Comparison of ENCODE assay signal across 8 mouse cellular contexts in the genomic region with DNA sequence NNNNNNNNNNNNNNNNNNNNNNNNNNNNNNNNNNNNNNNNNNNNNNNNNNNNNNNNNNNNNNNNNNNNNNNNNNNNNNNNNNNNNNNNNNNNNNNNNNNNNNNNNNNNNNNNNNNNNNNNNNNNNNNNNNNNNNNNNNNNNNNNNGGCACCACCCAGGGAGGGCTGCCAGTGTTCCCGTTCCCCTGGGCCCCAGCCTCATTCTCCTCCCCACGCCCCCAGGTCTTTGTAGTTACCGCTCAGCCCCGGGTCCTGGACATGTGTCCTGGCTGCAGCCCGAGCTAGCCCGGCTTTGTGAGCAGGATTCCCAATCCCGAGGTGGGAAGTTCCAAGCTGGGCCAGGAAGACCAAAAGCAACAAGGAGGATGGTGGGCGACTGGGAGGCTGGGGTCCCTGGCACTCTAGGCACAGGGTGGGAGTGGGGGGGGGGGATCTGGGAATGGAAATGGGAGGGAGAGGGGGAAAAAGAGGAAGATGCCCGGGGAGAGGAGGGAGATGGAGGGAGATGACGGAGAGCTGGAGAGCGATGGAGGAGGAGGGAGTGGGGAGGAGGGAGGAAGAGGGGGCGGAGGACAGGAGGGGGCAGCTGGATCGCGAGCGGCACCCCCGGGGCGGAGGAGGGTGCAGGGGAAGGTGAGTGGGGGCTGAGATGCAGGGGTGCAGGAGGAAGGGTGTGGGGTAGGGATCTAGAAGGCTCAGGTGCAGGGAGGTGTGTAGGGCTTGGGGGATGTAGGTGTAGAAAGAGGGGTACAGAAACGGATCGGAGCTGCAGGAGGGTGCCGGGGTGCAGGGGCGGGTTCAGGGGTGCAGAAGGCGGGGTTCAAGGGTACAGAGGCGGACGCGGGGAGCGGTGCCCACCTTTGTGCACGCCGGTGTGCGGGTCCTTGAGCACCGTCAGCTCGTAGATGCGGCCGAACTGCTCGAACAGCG. TPM values are rescaled to one million over a fixed set of nuclear protein-coding genes. Genes with fewer than 3 reads are reported as not detected.
DNase-seq lines count a peak whose midpoint lies in the region; ATAC-seq lines count a peak whose summit lies in the region.

No protein-coding gene starts in this region.

- DNase-seq in heart, embryonic 10.5 days (ENCODE audit: low spot score), result no peak
- DNase-seq in heart, adult 18-20 months, result no peak
- DNase-seq in layer of hippocampus, postnatal 14 days (ENCODE audit: low spot score in 2 of 2), result no peak

- peaks cover 60% of the 10 kb centered on the region for H3K27me3 ChIP-seq in heart, embryonic 10.5 days (ENCODE audit: insufficient read depth, poor library complexity, severe bottlenecking)
- peaks cover 39% of the 10 kb centered on the region for H3K27me3 ChIP-seq in embryonic facial prominence, embryonic 15.5 days
- H3K27me3 ChIP-seq in limb, embryonic 13.5 days, result peaks cover 55% of the 10 kb centered on the region
- peaks cover 22% of the 10 kb centered on the region for H3K27me3 ChIP-seq in stomach, embryonic 16.5 days (ENCODE audit: control insufficient read depth, insufficient read depth, low read length)

- peaks cover 22% of the 10 kb centered on the region for H3K4me1 ChIP-seq in heart, embryonic 10.5 days
- peaks cover 22% of the 10 kb centered on the region for H3K4me1 ChIP-seq in embryonic facial prominence, embryonic 15.5 days
- 0 out of 2 replicates have a peak, but pooled peaks cover 8% of the 10 kb centered on the region for H3K4me1 ChIP-seq in limb, embryonic 13.5 days
- H3K4me1 ChIP-seq in stomach, embryonic 16.5 days (ENCODE audit: control insufficient read depth, insufficient read depth, low read length), result 0 out of 2 replicates have a peak, but pooled peaks cover 3% of the 10 kb centered on the region

- H3K36me3 ChIP-seq in heart, embryonic 10.5 days, result peaks cover 8% of the 10 kb centered on the region
- peaks cover 10% of the 10 kb centered on the region for H3K36me3 ChIP-seq in embryonic facial prominence, embryonic 15.5 days
- peaks cover 10% of the 10 kb centered on the region for H3K36me3 ChIP-seq in limb, embryonic 13.5 days
- no peaks in the 10 kb centered on the region; the same call in 1 of the 2 replicates for H3K36me3 ChIP-seq in stomach, embryonic 16.5 days (ENCODE audit: control insufficient read depth, insufficient read depth, low read length)

- peak; percentile 30 for ATAC-seq in CD4-positive, CD25-positive, alpha-beta regulatory T cell, adult 4 months
- ATAC-seq in embryonic facial prominence, embryonic 15.5 days (ENCODE audit: insufficient number of reproducible peaks, low FRiP score, low TSS enrichment, low read depth), result no peak
- no peak for ATAC-seq in limb, embryonic 13.5 days (ENCODE audit: low FRiP score, low read depth)
- ATAC-seq in stomach, embryonic 16.5 days (ENCODE audit: insufficient read depth, low FRiP score), result peak; percentile 11; the same call in 1 of the 2 replicates
- ATAC-seq in megakaryocyte-erythroid progenitor cell, adult 5-6 weeks (replicated peaks; ENCODE audit: low FRiP score, low TSS enrichment, poor library complexity, severe bottlenecking), result no peak

- peak overlapping the region; percentile 84 for H3K4me2 ChIP-seq in embryonic facial prominence, embryonic 15.5 days (replicated peaks)
- H3K4me2 ChIP-seq in limb, embryonic 13.5 days (replicated peaks), result peak overlapping the region; percentile 83
- peak overlapping the region; percentile 80 for H3K4me2 ChIP-seq in stomach, embryonic 16.5 days (ENCODE audit: low read depth, low read length)

- H3K4me3 ChIP-seq in heart, embryonic 10.5 days, result peak overlapping the region; percentile 60
- peak overlapping the region; percentile 51 for H3K4me3 ChIP-seq in embryonic facial prominence, embryonic 15.5 days (replicated peaks)
- H3K4me3 ChIP-seq in limb, embryonic 13.5 days, result peak overlapping the region; percentile 51
- H3K4me3 ChIP-seq in stomach, embryonic 16.5 days (replicated peaks; ENCODE audit: low read length), result peak overlapping the region; percentile 51

- H3K9me3 ChIP-seq in heart, embryonic 10.5 days, result no peaks in the 10 kb centered on the region
- H3K9me3 ChIP-seq in embryonic facial prominence, embryonic 15.5 days (replicated peaks), result no peaks in the 10 kb centered on the region
- H3K9me3 ChIP-seq in limb, embryonic 13.5 days, result no peaks in the 10 kb centered on the region
- no peaks in the 10 kb centered on the region for H3K9me3 ChIP-seq in stomach, embryonic 16.5 days (replicated peaks; ENCODE audit: control insufficient read depth, low read length)

- peak overlapping the region; percentile 37; the same call in 1 of the 2 replicates for H3K27ac ChIP-seq in heart, embryonic 10.5 days
- no peak overlapping the region for H3K27ac ChIP-seq in embryonic facial prominence, embryonic 15.5 days (replicated peaks)
- no peak overlapping the region for H3K27ac ChIP-seq in limb, embryonic 13.5 days
- no peak overlapping the region for H3K27ac ChIP-seq in stomach, embryonic 16.5 days (ENCODE audit: low read length)

- H3K9ac ChIP-seq in embryonic facial prominence, embryonic 15.5 days, result peak overlapping the region; percentile 29
- peak overlapping the region; percentile 65 for H3K9ac ChIP-seq in limb, embryonic 13.5 days
- H3K9ac ChIP-seq in stomach, embryonic 16.5 days (ENCODE audit: low read length), result peak overlapping the region; percentile 70

- WGBS in heart, embryonic 10.5 days, result 6% methylated on average over 35 of the region's 35 CpGs
- 7% methylated on average over 35 of the region's 35 CpGs for WGBS in embryonic facial prominence, embryonic 15.5 days
- 4% methylated on average over 35 of the region's 35 CpGs for WGBS in limb, embryonic 13.5 days
- 6% methylated on average over 35 of the region's 35 CpGs for WGBS in stomach, embryonic 16.5 days

RNA-seq across cellular contexts. Expression of gene Celf5, which starts 0.6 kb away (rescaled TPM):
- polyA plus RNA-seq in heart, embryonic 10.5 days (2016; fragmentation: Nextera tagmentation; extraction: Ambion mirVana), result 0.10 and 0.18 TPM in 2 replicates
- total RNA-seq in heart, adult 18-20 months (2021), result under 1 TPM; 0.17 to 0.21 TPM
- 1 to 10 TPM in 1 of 2 experiments, under 1 TPM in 1; 0.53 to 1.1 TPM for polyA plus RNA-seq in CD4-positive, CD25-positive, alpha-beta regulatory T cell, adult 4 months (2017; shearing (Covaris generic))
- polyA plus RNA-seq in embryonic facial prominence, embryonic 15.5 days (2015; fragmentation: Nextera tagmentation; extraction: Ambion mirVana), result 1.4 and 1.6 TPM in 2 replicates
- polyA plus RNA-seq in limb, embryonic 13.5 days (2015; fragmentation: Nextera tagmentation; extraction: Ambion mirVana), result 1.6 TPM in 2 replicates
- polyA plus RNA-seq in stomach, embryonic 16.5 days (2015; fragmentation: Nextera tagmentation; extraction: Ambion mirVana), result 1.3 and 1.5 TPM in 2 replicates
- total RNA-seq in layer of hippocampus, postnatal 14 days (2021), result 100 to 1,000 TPM; 266 to 272 TPM
- total RNA-seq in megakaryocyte-erythroid progenitor cell, adult 5-6 weeks (2014; fragmentation: Nextera tagmentation), result 0.32 TPM in 1 of 2 replicates, not detected in the other
- total RNA-seq in megakaryocyte-erythroid progenitor cell, adult 5-6 weeks (2017), result 0.38 TPM in 1 of 2 replicates, not detected in the other

RNA-seq across cellular contexts. Expression of gene Ncln, which starts 14.3 kb away (rescaled TPM):
- 75.3 and 86.1 TPM in 2 replicates for polyA plus RNA-seq in heart, embryonic 10.5 days (2016; fragmentation: Nextera tagmentation; extraction: Ambion mirVana)
- 10 to 100 TPM; 61.9 to 64.3 TPM for total RNA-seq in heart, adult 18-20 months (2021)
- polyA plus RNA-seq in CD4-positive, CD25-positive, alpha-beta regulatory T cell, adult 4 months (2017; shearing (Covaris generic)), result 10 to 100 TPM; 41.9 to 63.2 TPM
- 81.9 and 89.1 TPM in 2 replicates for polyA plus RNA-seq in embryonic facial prominence, embryonic 15.5 days (2015; fragmentation: Nextera tagmentation; extraction: Ambion mirVana)
- polyA plus RNA-seq in limb, embryonic 13.5 days (2015; fragmentation: Nextera tagmentation; extraction: Ambion mirVana), result 98.0 and 102 TPM in 2 replicates
- 88.4 and 96.7 TPM in 2 replicates for polyA plus RNA-seq in stomach, embryonic 16.5 days (2015; fragmentation: Nextera tagmentation; extraction: Ambion mirVana)
- total RNA-seq in layer of hippocampus, postnatal 14 days (2021), result 10 to 100 TPM; 79.7 to 95.2 TPM
- 91.4 and 117 TPM in 2 replicates for total RNA-seq in megakaryocyte-erythroid progenitor cell, adult 5-6 weeks (2014; fragmentation: Nextera tagmentation)
- 42.4 and 71.2 TPM in 2 replicates for total RNA-seq in megakaryocyte-erythroid progenitor cell, adult 5-6 weeks (2017)

RNA-seq across cellular contexts. Expression of gene S1pr4, which starts 18.1 kb away (rescaled TPM):
- 0.46 and 0.83 TPM in 2 replicates for polyA plus RNA-seq in heart, embryonic 10.5 days (2016; fragmentation: Nextera tagmentation; extraction: Ambion mirVana)
- 1 to 10 TPM; 1.2 to 2.8 TPM for total RNA-seq in heart, adult 18-20 months (2021)
- polyA plus RNA-seq in CD4-positive, CD25-positive, alpha-beta regulatory T cell, adult 4 months (2017; shearing (Covaris generic)), result 10 to 100 TPM; 53.2 to 76.8 TPM
- polyA plus RNA-seq in embryonic facial prominence, embryonic 15.5 days (2015; fragmentation: Nextera tagmentation; extraction: Ambion mirVana), result 0.77 and 1.1 TPM in 2 replicates
- polyA plus RNA-seq in limb, embryonic 13.5 days (2015; fragmentation: Nextera tagmentation; extraction: Ambion mirVana), result 0.28 and 0.53 TPM in 2 replicates
- 1.2 TPM in 2 replicates for polyA plus RNA-seq in stomach, embryonic 16.5 days (2015; fragmentation: Nextera tagmentation; extraction: Ambion mirVana)
- total RNA-seq in layer of hippocampus, postnatal 14 days (2021), result under 1 TPM; 0.39 to 0.57 TPM
- 19.0 and 22.2 TPM in 2 replicates for total RNA-seq in megakaryocyte-erythroid progenitor cell, adult 5-6 weeks (2014; fragmentation: Nextera tagmentation)
- total RNA-seq in megakaryocyte-erythroid progenitor cell, adult 5-6 weeks (2017), result 17.2 and 18.9 TPM in 2 replicates

RNA-seq across cellular contexts. Expression of gene Nfic, which starts 26.4 kb away (rescaled TPM):
- 23.0 and 24.3 TPM in 2 replicates for polyA plus RNA-seq in heart, embryonic 10.5 days (2016; fragmentation: Nextera tagmentation; extraction: Ambion mirVana)
- total RNA-seq in heart, adult 18-20 months (2021), result 10 to 100 TPM; 91.0 to 93.4 TPM
- 10 to 100 TPM; 14.2 to 19.2 TPM for polyA plus RNA-seq in CD4-positive, CD25-positive, alpha-beta regulatory T cell, adult 4 months (2017; shearing (Covaris generic))
- polyA plus RNA-seq in embryonic facial prominence, embryonic 15.5 days (2015; fragmentation: Nextera tagmentation; extraction: Ambion mirVana), result 138 and 139 TPM in 2 replicates
- polyA plus RNA-seq in limb, embryonic 13.5 days (2015; fragmentation: Nextera tagmentation; extraction: Ambion mirVana), result 77.2 and 82.8 TPM in 2 replicates
- polyA plus RNA-seq in stomach, embryonic 16.5 days (2015; fragmentation: Nextera tagmentation; extraction: Ambion mirVana), result 74.8 and 82.5 TPM in 2 replicates
- total RNA-seq in layer of hippocampus, postnatal 14 days (2021), result 10 to 100 TPM; 66.7 to 70.9 TPM
- total RNA-seq in megakaryocyte-erythroid progenitor cell, adult 5-6 weeks (2014; fragmentation: Nextera tagmentation), result 10.6 and 15.9 TPM in 2 replicates
- 3.0 and 3.4 TPM in 2 replicates for total RNA-seq in megakaryocyte-erythroid progenitor cell, adult 5-6 weeks (2017)

RNA-seq across cellular contexts. Expression of gene Gna15, which starts 42.2 kb away (rescaled TPM):
- 2.8 and 4.8 TPM in 2 replicates for polyA plus RNA-seq in heart, embryonic 10.5 days (2016; fragmentation: Nextera tagmentation; extraction: Ambion mirVana)
- 1 to 10 TPM; 1.4 to 1.5 TPM for total RNA-seq in heart, adult 18-20 months (2021)
- polyA plus RNA-seq in CD4-positive, CD25-positive, alpha-beta regulatory T cell, adult 4 months (2017; shearing (Covaris generic)), result 10 to 100 TPM; 28.5 to 31.9 TPM
- polyA plus RNA-seq in embryonic facial prominence, embryonic 15.5 days (2015; fragmentation: Nextera tagmentation; extraction: Ambion mirVana), result 4.9 and 6.4 TPM in 2 replicates
- polyA plus RNA-seq in limb, embryonic 13.5 days (2015; fragmentation: Nextera tagmentation; extraction: Ambion mirVana), result 1.6 and 1.9 TPM in 2 replicates
- 9.0 and 11.0 TPM in 2 replicates for polyA plus RNA-seq in stomach, embryonic 16.5 days (2015; fragmentation: Nextera tagmentation; extraction: Ambion mirVana)
- total RNA-seq in layer of hippocampus, postnatal 14 days (2021), result 1 to 10 TPM; 2.4 to 4.2 TPM
- 41.4 and 48.1 TPM in 2 replicates for total RNA-seq in megakaryocyte-erythroid progenitor cell, adult 5-6 weeks (2014; fragmentation: Nextera tagmentation)
- total RNA-seq in megakaryocyte-erythroid progenitor cell, adult 5-6 weeks (2017), result 42.6 and 45.2 TPM in 2 replicates

Comparison
In these comparisons a context has a peak if more than half of its experiments do, and no peak if none do; other contexts are left out.
1. ATAC-seq: peak in CD4-positive, CD25-positive, alpha-beta regulatory T cell, adult 4 months (single experiment) and stomach, embryonic 16.5 days (single experiment); none in embryonic facial prominence, embryonic 15.5 days (single experiment), limb, embryonic 13.5 days (single experiment) and megakaryocyte-erythroid progenitor cell, adult 5-6 weeks (single experiment).
2. RNA of gene S1pr4, which starts 18.1 kb away (polyA plus RNA-seq): 53.2 to 76.8 TPM in CD4-positive, CD25-positive, alpha-beta regulatory T cell, adult 4 months; 1.2 TPM in stomach, embryonic 16.5 days, 0.77 to 1.1 TPM in embryonic facial prominence, embryonic 15.5 days, 0.46 to 0.83 TPM in heart, embryonic 10.5 days and 0.28 to 0.53 TPM in limb, embryonic 13.5 days; every median in the first group is over 10 times any median in the second.
3. Peak in every context shown above with its lines, with median percentiles within 50 percentile points of each other: H3K4me3 ChIP-seq, H3K4me2 ChIP-seq and H3K9ac ChIP-seq.